Mouse (Mus musculus) adrenal gland, postnatal 36 days (tissue): ENCODE measurements around the gene Olfr789. TPM values are rescaled to one million over a fixed set of nuclear protein-coding genes. Genes with fewer than 3 reads are reported as not detected.

ENCODE experiments used
- DNase-seq, 2 experiments: peaks; one replicate each; pipeline ENCODE4 v3.0.0; 2021; ENCODE audit warnings: mixed read lengths in 1 of 2
- long read RNA-seq, 2 experiments: library from polyadenylated mRNA; stranded (forward); transcript quantifications; one replicate each; pipeline ENCODE4 v2.0.0; 2021; ENCODE audit warnings: borderline sequencing depth in 2 of 2
- total RNA-seq, 2 experiments: library from RNA; stranded (reverse); gene quantifications; 2 replicates each; pipeline ENCODE4 v1.2.3; 2021

The Olfr789 gene
- total RNA-seq: not detected
- long read RNA-seq, experiment 1: 0 reads
- long read RNA-seq, experiment 2: 0 reads

DNA sequence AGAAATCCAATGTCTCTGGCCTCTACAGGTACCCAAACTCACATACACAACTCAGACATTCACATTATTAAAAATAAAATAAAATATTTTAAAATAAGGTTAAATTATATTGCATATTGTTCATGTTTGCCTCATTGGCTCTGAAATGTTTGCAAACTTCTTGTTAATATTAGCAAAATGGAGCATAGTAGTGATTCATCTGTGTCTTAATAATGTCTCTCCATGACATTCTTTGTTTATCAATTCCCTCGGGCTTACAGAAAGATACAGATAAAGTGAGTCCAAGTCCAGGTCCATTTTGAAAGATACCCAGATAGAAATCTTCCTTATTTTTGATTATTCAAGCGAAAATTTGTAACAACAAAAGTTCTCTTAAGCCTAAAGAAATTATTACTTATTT is at the start of gene Olfr789:
Gene Olfr789, plus strand, starts transcription at position 301 of the 400 bp plus-strand sequence.
- no peak for DNase-seq

DNA sequence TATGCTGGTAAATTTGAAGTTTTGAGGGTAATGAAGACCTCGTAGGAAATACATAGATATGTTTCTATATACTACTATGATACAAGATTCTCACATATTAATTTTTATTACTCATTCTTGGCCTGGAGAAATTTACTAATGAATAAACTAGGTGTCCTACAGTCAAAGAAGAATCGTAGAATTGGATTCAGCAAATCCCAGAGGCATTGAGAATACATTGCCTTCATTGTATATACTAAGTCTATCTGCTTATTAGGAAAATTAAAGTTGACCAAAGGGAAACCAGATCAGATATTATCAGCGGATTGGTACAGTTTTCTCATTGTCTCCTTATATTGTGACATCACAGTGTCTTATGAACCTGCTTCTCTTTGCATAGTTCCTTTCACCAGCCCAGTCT is 23.0 kb upstream of the Olfr789 start, which contains the start of gene Olfr787:
Gene Olfr787, plus strand, starts transcription at position 301 of the 400 bp plus-strand sequence.
- no peak for DNase-seq

DNA sequence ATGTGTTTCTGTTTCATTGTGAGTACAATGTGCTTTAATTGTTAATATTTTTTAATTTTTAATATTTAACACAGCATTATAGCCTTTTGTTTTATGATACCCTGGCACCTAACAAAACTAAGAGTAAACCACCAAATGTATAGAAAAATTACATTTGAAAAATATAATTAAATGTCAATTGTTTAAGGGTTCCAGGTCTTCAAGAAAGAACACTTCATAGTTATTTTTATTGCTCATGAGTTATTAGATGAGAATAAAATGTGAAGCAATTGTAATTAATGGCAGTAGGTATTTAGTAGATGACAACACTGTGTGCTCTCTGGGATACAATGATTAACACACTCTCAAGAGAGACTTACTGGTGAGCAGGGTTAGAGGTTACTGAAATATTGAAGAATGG is 13.9 kb upstream of the Olfr789 start, which contains the start of gene Olfr788:
Gene Olfr788, plus strand, starts transcription at position 301 of the 400 bp plus-strand sequence.
- no peak for DNase-seq

DNA sequence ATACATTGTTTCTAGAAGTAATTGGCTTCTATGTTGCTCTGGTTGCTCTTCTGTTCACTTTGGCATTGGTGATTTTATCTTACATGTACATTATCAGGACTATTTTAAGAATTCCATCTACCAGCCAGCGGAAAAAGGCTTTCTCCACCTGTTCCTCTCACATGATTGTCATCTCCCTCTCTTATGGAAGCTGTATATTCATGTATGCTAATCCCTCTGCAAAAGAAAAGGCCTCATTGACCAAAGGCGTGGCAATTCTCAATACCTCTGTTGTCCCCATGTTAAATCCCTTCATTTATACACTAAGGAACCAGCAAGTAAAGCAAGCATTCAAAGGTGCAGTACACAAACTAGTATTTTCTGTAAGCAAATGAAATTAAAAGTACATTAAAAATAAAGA is 11.3 kb upstream of the Olfr789 start:
- no peak for DNase-seq

DNA sequence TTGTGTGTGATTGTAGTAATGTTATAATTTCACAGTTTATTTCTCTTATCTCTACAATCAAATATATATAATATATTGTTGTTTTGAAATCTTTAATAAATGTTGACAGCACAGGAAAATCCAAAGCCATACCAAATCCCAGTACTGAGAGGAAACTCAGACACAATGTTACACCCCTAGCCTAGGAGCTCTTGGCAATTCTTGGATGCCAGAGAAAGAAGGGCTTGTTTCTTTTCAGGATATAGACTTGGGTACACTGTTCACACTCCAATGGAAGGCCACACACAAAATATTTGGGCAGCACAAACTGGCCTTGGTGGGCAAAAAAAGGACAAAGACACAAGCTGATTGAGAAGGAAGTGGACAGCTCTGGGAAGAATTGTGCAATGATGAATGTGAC is 10.8 kb upstream of the Olfr789 start:
- no peak for DNase-seq

DNA sequence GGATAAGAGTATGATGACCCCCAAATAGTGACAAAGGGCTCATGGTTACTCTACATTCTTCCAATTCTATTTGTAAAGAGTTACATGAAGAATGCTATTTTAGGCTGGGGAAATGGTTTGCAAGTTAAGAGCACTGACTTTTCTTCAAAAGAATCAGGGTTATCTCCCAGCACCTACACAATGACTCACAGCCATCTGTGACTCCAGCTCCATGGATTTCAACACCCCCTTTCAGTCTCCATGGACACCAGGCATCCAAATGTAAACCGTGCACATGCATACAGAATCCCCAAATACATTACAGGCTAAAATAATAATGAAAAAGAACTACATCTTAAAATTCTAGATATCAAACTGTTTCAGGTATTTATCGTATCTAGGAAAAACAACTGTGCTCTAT is 5.5 kb downstream of the Olfr789 start:
- DNase-seq: no peak

DNA sequence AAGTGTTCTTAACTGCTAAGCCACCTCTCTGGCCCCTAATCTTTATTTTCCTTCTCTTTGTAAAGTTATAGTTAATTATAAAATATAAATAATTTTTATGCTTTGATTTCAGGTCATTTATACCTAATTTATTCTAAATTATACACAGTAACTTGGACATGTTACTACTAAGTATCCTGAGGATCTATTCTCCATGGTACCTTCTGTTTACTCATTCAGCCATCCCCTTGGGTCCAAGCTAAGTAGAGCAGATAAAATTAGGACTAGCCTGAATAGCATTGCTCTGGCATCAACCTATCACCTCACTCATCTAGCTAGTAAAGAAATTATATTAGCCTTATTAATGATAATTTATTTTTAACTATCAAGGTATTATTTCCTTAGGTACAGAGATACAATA is 13.6 kb downstream of the Olfr789 start, which contains the start of gene Olfr790:
Gene Olfr790, plus strand, starts transcription at position 301 of the 400 bp plus-strand sequence.
- no peak for DNase-seq

DNA sequence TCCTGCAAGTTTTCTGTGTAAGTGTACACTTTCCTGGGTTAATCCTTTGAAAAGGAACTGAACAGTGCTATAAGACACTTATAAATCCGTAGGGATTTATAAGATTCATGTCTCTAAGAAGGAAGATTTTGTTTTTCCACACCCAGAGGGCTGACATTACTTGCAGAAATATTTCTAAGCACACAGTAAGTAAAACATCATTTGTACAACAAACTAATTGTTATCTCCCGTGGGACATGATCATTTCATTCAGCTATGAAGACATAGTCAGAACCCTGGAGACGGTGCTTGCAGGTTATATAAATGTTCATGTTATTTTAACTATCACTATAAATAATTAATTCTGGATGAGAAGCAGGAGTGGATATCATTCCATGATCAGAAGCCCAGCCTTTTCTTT is 36.9 kb downstream of the Olfr789 start, which contains the start of gene Olfr791:
Gene Olfr791, plus strand, starts transcription at position 301 of the 400 bp plus-strand sequence.
- DNase-seq: no peak

DNA sequence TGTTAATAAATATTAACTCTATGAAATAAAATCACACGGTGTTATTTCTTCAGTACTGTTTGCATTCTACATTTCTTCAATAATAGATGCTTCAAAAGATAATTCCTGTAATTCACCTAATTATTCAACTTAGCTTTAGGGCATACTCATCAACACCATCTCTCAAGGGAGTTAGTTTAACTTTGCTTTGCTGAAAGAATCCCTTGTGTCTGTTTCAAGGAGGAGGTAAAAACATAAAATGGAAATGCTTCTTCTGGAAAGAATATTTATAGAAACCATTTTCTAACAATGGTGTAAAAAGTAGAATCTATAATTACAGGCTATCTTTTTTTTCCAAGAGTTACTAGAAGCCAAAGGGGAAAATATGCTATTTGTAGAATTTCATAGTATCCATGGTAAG is 54.3 kb downstream of the Olfr789 start, which contains the start of gene Olfr792:
Gene Olfr792, plus strand, starts transcription at position 301 of the 400 bp plus-strand sequence.
- no peak for DNase-seq

Other genes with a start within 250 kb of the Olfr789 start
- not detected for gene Olfr774, start 248.5 kb upstream of the Olfr789 start, total RNA-seq
- gene Olfr775, start 236.3 kb upstream of the Olfr789 start, total RNA-seq: not detected
- gene Olfr776, start 225.6 kb upstream of the Olfr789 start, total RNA-seq: not detected
- gene Olfr777, start 213.3 kb upstream of the Olfr789 start, total RNA-seq: not detected
- gene Olfr780, start 166.6 kb upstream of the Olfr789 start, total RNA-seq: not detected
- not detected for gene Olfr781, start 155.9 kb upstream of the Olfr789 start, total RNA-seq
- gene Olfr782, start 135.9 kb upstream of the Olfr789 start, total RNA-seq: not detected
- not detected for gene Olfr784, start 100.7 kb upstream of the Olfr789 start, total RNA-seq
- gene Olfr785, start 79.3 kb upstream of the Olfr789 start, total RNA-seq: not detected
- gene Olfr786, start 57.4 kb upstream of the Olfr789 start, total RNA-seq: not detected
- gene Olfr787, start 22.9 kb upstream of the Olfr789 start, total RNA-seq: not detected
- not detected for gene Olfr788, start 13.8 kb upstream of the Olfr789 start, total RNA-seq
- gene Olfr790, start 13.7 kb downstream of the Olfr789 start, total RNA-seq: not detected
- gene Olfr791, start 37.0 kb downstream of the Olfr789 start, total RNA-seq: not detected
- gene Olfr792, start 54.4 kb downstream of the Olfr789 start, total RNA-seq: not detected
- not detected for gene Olfr794, start 82.9 kb downstream of the Olfr789 start, total RNA-seq
- gene Olfr796, start 127.8 kb downstream of the Olfr789 start, total RNA-seq: not detected
- not detected for gene Olfr798, start 143.2 kb downstream of the Olfr789 start, total RNA-seq
- not detected for gene Olfr799, start 152.7 kb downstream of the Olfr789 start, total RNA-seq
- not detected for gene Olfr800, start 172.9 kb downstream of the Olfr789 start, total RNA-seq
- gene Olfr801, start 189.1 kb downstream of the Olfr789 start, total RNA-seq: not detected
- gene Olfr802, start 203.4 kb downstream of the Olfr789 start, total RNA-seq: not detected
- gene Olfr803, start 209.5 kb downstream of the Olfr789 start, total RNA-seq: not detected
- gene Olfr804, start 218.5 kb downstream of the Olfr789 start, total RNA-seq: not detected
- gene Olfr805, start 244.6 kb downstream of the Olfr789 start, total RNA-seq: not detected